Mouse (Mus musculus) liver, embryonic 14.5 days (tissue): ENCODE measurements around the gene Nav1.
"Not testable (repeated sequence)": the region's sequence is repeated elsewhere in the genome, so short reads cannot be mapped to it uniquely, and the experiment has no call there.

ENCODE experiments used
- CTCF ChIP-seq: IDR thresholded peaks from 2 replicates; pipeline ENCODE4 v1.5.1; 2016; ENCODE audit warnings: antibody characterized with exemption, low read depth, control low read depth
- EP300 ChIP-seq: IDR thresholded peaks from 2 replicates; pipeline ENCODE4 v1.6.1; 2016; ENCODE audit warnings: antibody characterized with exemption, low read depth

DNA sequence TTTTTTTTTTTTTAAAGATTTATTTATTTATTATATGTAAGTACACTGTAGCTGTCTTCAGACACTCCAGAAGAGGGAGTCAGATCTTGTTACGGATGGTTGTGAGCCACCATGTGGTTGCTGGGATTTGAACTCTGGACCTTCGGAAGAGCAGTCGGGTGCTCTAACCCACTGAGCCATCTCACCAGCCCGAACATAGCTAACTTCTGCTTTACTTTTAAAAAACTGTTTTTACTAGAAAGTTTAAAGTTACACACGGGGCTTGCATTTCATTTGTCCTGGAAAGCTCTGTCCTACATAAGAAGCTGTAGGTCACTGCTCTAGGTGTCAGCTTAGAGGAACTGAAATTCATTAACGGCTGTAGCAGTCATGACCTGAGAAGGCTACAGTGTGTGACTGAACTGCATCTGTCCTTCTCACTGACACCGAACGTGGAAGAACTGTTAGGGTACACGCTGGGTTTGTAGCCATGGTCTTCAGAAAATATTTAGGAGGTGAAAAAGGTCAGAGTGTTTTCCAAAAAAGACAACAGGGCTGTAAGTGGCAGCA, 122.5 kb downstream of the Nav1 start:
- TF ChIP-seq CTCF, EP300: not testable (repeated sequence)
